Mouse (Mus musculus): Measurements from ENCODE around the gene Dhx38. TPM values are rescaled to one million over a fixed set of nuclear protein-coding genes. Genes with fewer than 3 reads are reported as not detected.

The Dhx38 gene
- polyA plus RNA-seq, 1 experiment, result 32.5 TPM

DNA sequence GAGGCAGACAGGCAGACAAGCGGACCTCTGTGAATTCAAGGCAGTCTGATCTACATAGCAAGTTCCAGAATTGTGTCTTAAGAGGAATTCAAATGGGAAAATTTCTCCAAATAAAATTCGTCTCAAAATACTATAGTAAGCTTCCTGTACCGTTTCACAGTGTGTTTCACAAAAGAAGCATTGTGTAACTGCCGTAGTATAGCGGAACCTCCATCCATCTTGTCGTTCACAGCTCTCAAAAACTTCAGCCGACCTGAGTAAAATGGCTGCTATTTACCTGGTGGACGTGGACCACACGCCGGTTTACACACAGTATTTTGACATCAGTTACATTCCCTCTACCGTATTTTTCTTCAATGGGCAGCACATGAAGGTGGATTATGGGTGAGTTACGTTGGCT lies 5.5 kb upstream of the Dhx38 start:
- H3K36me3 ChIP-seq (ENCODE audit: control insufficient read depth, insufficient read depth, low read length, poor library complexity, severe bottlenecking), result no peaks in the 10 kb centered on the region
- TF ChIP-seq POLR2A (IDR thresholded peaks at IDR 0.05; ENCODE audit: insufficient read depth, low read length), result no peak
- no peak for TF ChIP-seq CTCF (IDR thresholded peaks at IDR 0.05; ENCODE audit: low read depth, low read length)
- TF ChIP-seq EP300 (IDR thresholded peaks at IDR 0.05; ENCODE audit: insufficient read depth, low read depth, low read length), result no peak
- H3K4me3 ChIP-seq (ENCODE audit: low read depth, low read length), result no peak overlapping the region
- no peaks in the 10 kb centered on the region for H3K4me1 ChIP-seq (ENCODE audit: control insufficient read depth, insufficient read depth, low read length)
- no peaks in the 10 kb centered on the region for H3K9me3 ChIP-seq (replicated peaks; ENCODE audit: control insufficient read depth, insufficient read depth, low read length, poor library complexity, severe bottlenecking)
- no peak overlapping the region for H3K27ac ChIP-seq (ENCODE audit: insufficient read depth, low read length)
- no peaks in the 10 kb centered on the region for H3K27me3 ChIP-seq (ENCODE audit: control insufficient read depth, insufficient read depth, low read length, poor library complexity, severe bottlenecking)
- H3K9ac ChIP-seq (ENCODE audit: low read depth, poor library complexity, severe bottlenecking), result no peak overlapping the region

DNA sequence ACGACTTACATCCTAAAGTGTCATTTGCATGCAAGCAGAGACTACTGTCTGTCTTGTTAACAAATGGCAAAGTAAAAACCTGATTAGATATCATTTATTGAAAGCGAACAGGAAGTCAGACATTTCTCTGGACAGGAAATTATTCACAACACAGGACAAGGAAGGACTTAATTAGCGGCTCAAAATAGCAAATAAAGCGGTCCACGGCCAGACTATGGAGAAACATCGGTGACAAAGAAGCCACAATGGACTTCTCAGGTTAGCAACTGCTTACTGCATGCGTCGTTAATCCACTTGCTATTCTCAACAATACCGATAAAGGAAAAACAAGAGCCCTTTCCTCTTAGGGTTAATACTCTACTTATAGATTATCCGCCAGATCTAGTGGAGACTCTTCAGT lies 895 bp downstream of the Dhx38 start:
- H3K27ac ChIP-seq (ENCODE audit: insufficient read depth, low read length), result peak overlapping the region; percentile 73; the same call in 1 of the 2 replicates
- H3K36me3 ChIP-seq (ENCODE audit: control insufficient read depth, insufficient read depth, low read length, poor library complexity, severe bottlenecking), result peaks cover 23% of the 10 kb centered on the region
- H3K27me3 ChIP-seq (ENCODE audit: control insufficient read depth, insufficient read depth, low read length, poor library complexity, severe bottlenecking), result no peaks in the 10 kb centered on the region
- TF ChIP-seq EP300 (IDR thresholded peaks at IDR 0.05; ENCODE audit: insufficient read depth, low read depth, low read length), result no peak
- no peak for TF ChIP-seq POLR2A (IDR thresholded peaks at IDR 0.05; ENCODE audit: insufficient read depth, low read length)
- no peak for TF ChIP-seq CTCF (IDR thresholded peaks at IDR 0.05; ENCODE audit: low read depth, low read length)
- H3K9ac ChIP-seq (ENCODE audit: low read depth, poor library complexity, severe bottlenecking), result peak overlapping the region; percentile 97
- H3K4me1 ChIP-seq (ENCODE audit: control insufficient read depth, insufficient read depth, low read length), result no peaks in the 10 kb centered on the region
- H3K9me3 ChIP-seq (replicated peaks; ENCODE audit: control insufficient read depth, insufficient read depth, low read length, poor library complexity, severe bottlenecking), result no peaks in the 10 kb centered on the region
- H3K4me3 ChIP-seq (ENCODE audit: low read depth, low read length), result peak overlapping the region; percentile 93

DNA sequence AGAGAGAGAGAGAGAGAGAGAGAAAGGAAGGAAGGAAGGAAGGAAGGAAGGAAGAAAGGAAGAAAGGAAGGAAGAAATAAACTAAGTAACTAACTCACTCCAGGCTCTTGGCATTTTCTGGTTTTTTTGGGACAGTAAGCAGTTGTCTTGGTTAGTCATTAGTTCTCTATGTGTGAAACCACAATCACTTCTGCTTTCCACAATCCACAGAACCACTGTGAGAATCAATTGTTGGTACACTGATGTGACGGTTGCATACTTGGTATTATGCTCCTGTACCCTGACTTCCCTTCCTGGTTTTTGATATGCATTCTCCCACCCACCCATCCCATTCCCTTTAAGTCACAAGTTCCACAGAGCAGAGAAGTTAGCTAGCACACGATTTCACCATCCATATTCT lies 1.8 kb downstream of the Dhx38 start:
- Histone ChIP-seq H3K9me3 (replicated peaks; ENCODE audit: control insufficient read depth, insufficient read depth, low read length, poor library complexity, severe bottlenecking) (no peaks in the 10 kb centered on the region), H3K4me3 (ENCODE audit: low read depth, low read length) (no peak overlapping the region), H3K36me3 (ENCODE audit: control insufficient read depth, insufficient read depth, low read length, poor library complexity, severe bottlenecking) (peaks cover 29% of the 10 kb centered on the region), H3K9ac (ENCODE audit: low read depth, poor library complexity, severe bottlenecking) (no peak overlapping the region; the same call in 1 of the 2 replicates), H3K27ac (ENCODE audit: insufficient read depth, low read length) (no peak overlapping the region), H3K4me1 (ENCODE audit: control insufficient read depth, insufficient read depth, low read length) (no peaks in the 10 kb centered on the region), H3K27me3 (ENCODE audit: control insufficient read depth, insufficient read depth, low read length, poor library complexity, severe bottlenecking) (no peaks in the 10 kb centered on the region)
- no peak for TF ChIP-seq EP300 (IDR thresholded peaks at IDR 0.05; ENCODE audit: insufficient read depth, low read depth, low read length)
- TF ChIP-seq POLR2A (IDR thresholded peaks at IDR 0.05; ENCODE audit: insufficient read depth, low read length), result no peak

DNA sequence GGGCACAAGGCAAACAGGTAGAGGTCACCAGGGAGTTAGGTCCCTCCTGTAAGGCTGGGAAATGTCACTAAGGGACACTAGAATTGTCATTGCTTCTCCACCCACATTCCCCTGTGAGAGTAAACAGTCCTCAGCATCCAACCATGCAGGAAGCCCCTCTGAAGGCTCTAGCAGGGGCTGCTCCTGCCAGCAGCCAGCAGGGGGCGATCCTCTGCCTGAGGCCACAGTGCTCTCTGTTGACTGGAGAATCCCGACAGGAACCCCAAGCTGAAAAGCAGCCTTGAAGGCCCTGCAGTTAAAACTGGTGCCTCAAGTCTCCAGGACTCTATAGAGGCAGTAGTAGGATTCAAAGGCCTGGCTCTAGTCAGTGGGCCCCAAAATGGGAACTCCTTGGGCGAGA lies 14.0 kb downstream of the Dhx38 start:
- Histone ChIP-seq H3K4me1 (ENCODE audit: control insufficient read depth, insufficient read depth, low read length) (no peaks in the 10 kb centered on the region), H3K36me3 (ENCODE audit: control insufficient read depth, insufficient read depth, low read length, poor library complexity, severe bottlenecking) (peaks cover 77% of the 10 kb centered on the region), H3K9ac (ENCODE audit: low read depth, poor library complexity, severe bottlenecking) (no peak overlapping the region), H3K4me3 (ENCODE audit: low read depth, low read length) (no peak overlapping the region), H3K27ac (ENCODE audit: insufficient read depth, low read length) (no peak overlapping the region), H3K27me3 (ENCODE audit: control insufficient read depth, insufficient read depth, low read length, poor library complexity, severe bottlenecking) (no peaks in the 10 kb centered on the region), H3K9me3 (replicated peaks; ENCODE audit: control insufficient read depth, insufficient read depth, low read length, poor library complexity, severe bottlenecking) (no peaks in the 10 kb centered on the region)
- TF ChIP-seq EP300 (IDR thresholded peaks at IDR 0.05; ENCODE audit: insufficient read depth, low read depth, low read length) (no peak), POLR2A (IDR thresholded peaks at IDR 0.05; ENCODE audit: insufficient read depth, low read length) (no peak), CTCF (IDR thresholded peaks at IDR 0.05; ENCODE audit: low read depth, low read length) (peak; percentile 81)

DNA sequence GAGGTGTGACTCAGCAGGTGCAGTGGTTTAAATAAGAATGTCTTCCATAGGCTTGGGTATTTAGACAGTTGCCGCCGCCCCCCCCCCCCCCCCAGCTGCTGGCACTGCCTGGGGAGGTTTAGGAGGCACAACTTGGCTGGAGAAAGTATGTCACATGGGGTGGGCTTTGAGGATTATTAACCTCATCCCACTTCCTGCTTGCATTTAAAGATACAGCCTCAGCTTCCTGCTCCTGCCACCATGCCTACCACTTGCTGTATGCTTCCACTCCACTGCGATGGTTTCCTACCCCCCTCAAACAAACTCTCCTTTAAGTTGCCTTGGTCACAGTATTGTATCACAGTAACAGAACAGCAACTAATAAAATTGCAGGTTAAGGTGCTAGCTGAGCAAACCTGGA lies 21.6 kb downstream of the Dhx38 start:
- TF ChIP-seq POLR2A (IDR thresholded peaks at IDR 0.05; ENCODE audit: insufficient read depth, low read length) (no peak), CTCF (IDR thresholded peaks at IDR 0.05; ENCODE audit: low read depth, low read length) (no peak)

DNA sequence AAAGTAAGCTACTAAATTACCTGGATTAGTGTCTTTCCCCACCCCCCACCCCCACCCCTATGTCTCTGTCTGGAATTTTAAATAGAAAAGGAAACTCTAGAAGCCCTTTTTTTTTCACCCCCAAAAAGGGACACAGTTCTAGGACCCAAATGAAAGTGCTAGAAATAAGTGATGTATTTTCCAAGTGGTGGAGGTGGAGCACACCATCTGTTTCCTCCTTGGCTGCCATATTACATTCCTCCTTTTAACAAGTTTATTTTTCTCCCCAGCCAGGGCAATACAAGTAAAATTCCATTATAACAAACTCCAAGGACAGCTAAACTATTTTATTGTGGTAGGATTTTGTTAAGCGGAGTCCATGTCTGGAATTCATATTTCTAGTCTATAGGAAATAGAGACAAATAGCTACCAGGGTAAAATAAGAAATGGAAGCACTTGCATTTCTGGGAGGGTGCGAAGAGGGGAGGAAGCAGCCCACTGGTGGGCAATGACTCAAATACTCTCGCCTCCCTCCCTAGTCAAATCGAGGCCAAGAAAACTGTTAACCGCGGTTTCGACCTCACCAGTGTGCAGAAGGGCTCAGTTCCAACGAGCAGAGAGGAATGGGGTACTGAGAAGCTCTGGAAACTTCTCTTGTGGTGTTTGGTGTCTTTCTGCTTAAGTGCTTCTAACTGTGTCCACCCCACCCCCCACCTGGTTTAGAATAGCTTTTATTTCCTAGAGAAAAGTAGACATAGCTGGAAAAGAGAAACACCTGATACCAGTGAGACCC lies 22.7 kb downstream of the Dhx38 start:
- no peak overlapping the region for H3K9ac ChIP-seq (ENCODE audit: low read depth, poor library complexity, severe bottlenecking)
- no peaks in the 10 kb centered on the region for H3K27me3 ChIP-seq (ENCODE audit: control insufficient read depth, insufficient read depth, low read length, poor library complexity, severe bottlenecking)
- no peaks in the 10 kb centered on the region for H3K9me3 ChIP-seq (replicated peaks; ENCODE audit: control insufficient read depth, insufficient read depth, low read length, poor library complexity, severe bottlenecking)
- H3K27ac ChIP-seq (ENCODE audit: insufficient read depth, low read length), result no peak overlapping the region
- H3K36me3 ChIP-seq (ENCODE audit: control insufficient read depth, insufficient read depth, low read length, poor library complexity, severe bottlenecking), result peaks cover 3% of the 10 kb centered on the region; the same call in 1 of the 2 replicates
- H3K4me3 ChIP-seq (ENCODE audit: low read depth, low read length), result no peak overlapping the region
- H3K4me1 ChIP-seq (ENCODE audit: control insufficient read depth, insufficient read depth, low read length), result peaks cover 3% of the 10 kb centered on the region
- TF ChIP-seq POLR2A (IDR thresholded peaks at IDR 0.05; ENCODE audit: insufficient read depth, low read length) (no peak), EP300 (IDR thresholded peaks at IDR 0.05; ENCODE audit: insufficient read depth, low read depth, low read length) (no peak)

More for the DNA sequence above, 21.6 kb downstream of the Dhx38 start:
- H3K36me3 ChIP-seq (ENCODE audit: control insufficient read depth, insufficient read depth, low read length, poor library complexity, severe bottlenecking), result peaks cover 12% of the 10 kb centered on the region; the same call in 1 of the 2 replicates
- no peak overlapping the region for H3K4me3 ChIP-seq (ENCODE audit: low read depth, low read length)
- peaks cover 3% of the 10 kb centered on the region for H3K4me1 ChIP-seq (ENCODE audit: control insufficient read depth, insufficient read depth, low read length)
- no peak overlapping the region for H3K9ac ChIP-seq (ENCODE audit: low read depth, poor library complexity, severe bottlenecking)
- H3K27ac ChIP-seq (ENCODE audit: insufficient read depth, low read length), result no peak overlapping the region; the same call in 1 of the 2 replicates
- H3K27me3 ChIP-seq (ENCODE audit: control insufficient read depth, insufficient read depth, low read length, poor library complexity, severe bottlenecking), result no peaks in the 10 kb centered on the region
- H3K9me3 ChIP-seq (replicated peaks; ENCODE audit: control insufficient read depth, insufficient read depth, low read length, poor library complexity, severe bottlenecking), result no peaks in the 10 kb centered on the region

Measured in ES-Bruce4 (cell line).